Mouse (Mus musculus): ENCODE results near the gene Wars2.

- TF ChIP-seq GATA1 (IDR thresholded peaks at IDR 0.05; ENCODE audit: low read length), result no peak
- TF ChIP-seq TAL1 (IDR thresholded peaks at IDR 0.05; ENCODE audit: low read length), result no peak
Measured at GRCm38 (mm10) chr3:99162191-99162590, 21.3 kb downstream of the Wars2 start.

All from erythroblast, embryonic 14.5 days (primary cell).